Mouse (Mus musculus): ENCODE measurements at regions not wholly inside any gene's neighbourhood (a gene's known extent, or its start where the extent isn't known, plus 50 kb on each side); places are given as distances from the start of the nearest gene placed in this dataset.
A peak's percentile ranks its signal among the peaks of the same experiment; 100 is the strongest.

DNA sequence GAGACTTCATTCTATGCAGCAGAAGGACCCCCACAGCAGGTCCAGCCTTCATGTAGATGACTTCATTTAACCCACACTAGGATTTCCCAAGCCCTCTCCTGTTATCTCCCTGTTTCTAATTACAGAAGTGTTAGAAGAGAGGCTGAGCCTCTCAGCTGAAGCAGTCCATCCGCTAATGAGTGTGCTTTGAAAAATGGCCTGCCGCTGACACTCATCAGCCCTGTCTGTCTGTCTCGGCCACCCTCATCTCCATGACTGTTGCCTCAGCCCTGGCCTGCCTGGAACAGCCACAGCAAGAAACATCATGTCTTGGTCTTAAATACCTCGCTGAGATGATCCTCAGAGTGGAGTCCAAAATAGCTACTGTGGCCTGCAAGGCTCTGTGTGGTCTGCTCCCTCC, 273.1 kb downstream of the Slc30a10 start:
- no peak for DNase-seq

DNA sequence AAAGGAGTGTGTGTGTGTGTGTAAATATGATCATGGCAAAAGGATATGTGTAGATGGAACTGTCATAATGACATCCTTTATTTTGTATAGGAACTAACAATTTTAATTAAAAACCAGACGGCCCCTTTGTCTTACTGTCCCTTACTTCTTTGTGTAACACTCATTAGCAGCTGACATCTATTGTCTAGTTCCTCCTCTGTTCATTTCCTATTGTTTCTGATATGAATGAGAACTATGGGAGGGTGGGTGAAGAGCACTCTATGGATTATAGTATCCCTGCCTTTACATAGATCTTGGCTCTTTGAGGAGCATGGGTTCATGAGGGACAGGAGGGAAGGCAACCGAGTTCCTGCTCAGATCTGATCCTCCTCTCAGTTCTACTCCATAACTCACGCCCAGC, 273.8 kb downstream of the Slc30a10 start:
- DNase-seq = no peak

DNA sequence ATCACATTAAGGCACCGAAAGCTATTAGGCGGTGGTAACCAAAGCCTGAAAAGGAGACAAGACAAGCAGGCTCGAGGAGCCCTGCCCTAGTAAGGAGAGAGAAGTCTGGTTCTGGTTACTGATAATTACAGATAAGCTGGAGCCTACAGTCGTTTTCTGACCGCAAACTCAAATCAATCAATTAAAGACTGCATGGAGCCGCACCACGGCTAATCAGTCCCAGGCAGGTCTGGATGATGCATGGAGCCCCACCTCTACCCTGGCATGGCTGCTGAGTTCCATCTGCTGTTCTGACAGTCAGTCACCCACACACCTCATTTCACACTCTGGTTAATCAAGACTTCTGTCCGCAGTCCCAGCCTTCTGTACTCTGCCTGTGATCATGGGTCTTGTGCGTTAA, 276.4 kb downstream of the Slc30a10 start:
- no peak for DNase-seq

DNA sequence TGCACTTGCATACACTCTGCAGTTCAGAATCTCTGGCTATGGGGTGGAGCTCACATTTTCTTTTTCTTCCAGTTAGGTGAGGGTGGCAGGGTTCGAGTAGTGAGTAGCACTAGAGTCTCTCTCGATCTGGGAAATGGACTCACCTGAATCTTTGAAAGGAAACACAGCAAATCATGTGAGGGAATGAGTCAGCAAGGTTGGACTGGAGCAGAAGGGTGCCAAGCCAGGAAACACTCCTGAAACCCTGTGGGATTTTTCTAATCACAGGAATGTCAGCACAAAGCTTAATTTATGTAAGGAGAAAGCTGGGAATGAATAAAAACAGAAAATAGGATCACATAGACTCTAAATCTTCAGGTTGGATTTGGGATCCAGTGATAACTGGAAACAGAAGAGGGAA, 282.1 kb downstream of the Slc30a10 start:
- no peak for DNase-seq

DNA sequence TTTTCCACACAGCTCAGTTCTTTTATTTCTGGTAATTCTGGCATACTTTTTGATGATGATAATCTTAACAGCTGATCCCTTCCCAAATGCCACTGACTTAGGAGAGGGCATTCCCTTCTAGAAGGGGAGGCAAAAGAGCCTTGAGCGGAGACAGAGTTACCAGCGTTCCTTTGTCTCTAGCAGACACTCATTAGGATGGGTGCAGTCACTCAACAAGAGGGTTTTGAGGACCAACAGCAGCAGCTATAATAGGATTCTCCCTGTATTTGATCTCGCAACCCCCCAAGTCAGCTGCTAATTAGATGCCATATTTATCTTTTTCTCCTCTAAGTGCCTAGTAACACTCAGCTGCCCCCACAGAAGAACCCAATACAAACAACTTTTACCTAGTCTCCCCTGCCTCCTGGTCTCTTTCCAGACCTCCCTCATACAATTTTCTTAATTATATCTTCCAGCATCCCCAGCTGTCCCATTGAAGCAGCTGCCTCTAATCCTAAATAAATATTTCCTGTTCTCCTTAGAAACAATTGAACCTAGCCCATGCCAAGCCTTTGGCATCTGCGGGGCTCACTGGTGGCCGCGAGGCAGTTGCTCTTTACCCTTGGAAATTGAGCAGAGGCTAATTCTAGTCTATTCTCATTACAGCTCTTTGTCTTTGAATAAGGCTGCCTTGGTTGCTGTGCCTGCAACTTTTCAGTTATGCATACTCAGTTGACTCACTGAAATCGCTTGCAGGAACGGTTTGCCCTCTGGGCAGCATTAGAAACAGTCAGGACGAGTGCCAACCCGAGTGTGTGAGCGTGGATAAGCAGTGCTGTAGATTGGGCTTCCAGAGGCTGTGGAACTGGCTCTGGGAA, 286.6 kb downstream of the Slc30a10 start:
- DNase-seq = peak; percentile 36

DNA sequence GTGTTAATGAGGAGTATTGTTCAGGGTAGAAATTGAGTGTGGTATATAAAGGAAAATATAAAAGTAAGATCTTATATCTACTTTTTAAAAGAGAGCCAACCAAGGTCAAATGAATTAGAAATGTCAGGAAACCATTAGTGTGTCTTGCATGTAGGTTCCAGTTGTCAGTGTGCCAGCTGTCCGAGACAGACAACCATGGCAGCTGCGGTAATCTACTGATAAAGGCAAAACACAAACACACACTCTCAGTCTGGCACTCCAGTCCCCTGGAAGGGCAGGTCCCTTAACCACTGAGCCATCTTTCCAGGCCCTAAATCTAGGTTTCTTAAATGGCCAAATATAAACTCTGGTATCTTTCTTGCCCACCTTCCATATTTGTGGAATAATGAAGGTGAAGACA, 294.6 kb downstream of the Slc30a10 start:
- DNase-seq = peak; percentile 59

DNA sequence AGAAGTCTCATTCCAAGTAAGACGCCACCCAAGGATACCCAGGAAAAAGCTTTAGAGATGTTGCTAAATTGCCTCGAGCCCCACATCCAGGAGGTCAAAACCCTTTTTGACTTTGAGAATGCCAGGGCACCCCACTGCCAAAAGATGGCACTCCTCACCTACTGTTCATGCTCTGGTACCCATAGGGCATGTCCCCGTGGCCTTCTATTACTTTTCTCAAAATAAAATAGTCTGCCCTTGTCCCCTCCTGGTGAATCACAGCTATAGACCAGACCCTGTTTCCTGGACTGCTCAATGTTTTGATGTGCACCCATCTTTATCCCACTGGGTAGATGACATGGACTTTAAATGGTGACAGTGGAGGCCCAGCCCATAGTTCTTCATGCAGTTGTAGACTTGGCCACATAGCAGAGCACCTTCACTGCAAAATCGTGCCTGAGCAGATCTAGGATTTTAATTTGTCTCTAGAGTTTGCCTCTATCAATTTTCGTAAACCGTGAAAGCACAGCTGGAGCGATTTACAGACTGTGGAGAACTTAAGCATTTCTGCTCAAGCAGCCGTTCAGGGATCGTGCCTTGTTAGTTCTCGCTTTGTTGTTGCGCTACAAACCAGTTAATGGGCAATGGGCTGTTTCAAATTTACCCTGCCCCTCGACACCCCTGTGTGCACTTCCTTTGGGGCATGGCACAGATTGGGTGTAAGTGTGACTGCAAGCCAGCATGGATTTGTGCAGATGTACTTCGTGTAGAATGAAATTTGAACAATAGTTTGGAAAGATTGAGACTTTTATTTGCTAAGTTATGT, 300.0 kb downstream of the Slc30a10 start:
- no peak for DNase-seq

DNA sequence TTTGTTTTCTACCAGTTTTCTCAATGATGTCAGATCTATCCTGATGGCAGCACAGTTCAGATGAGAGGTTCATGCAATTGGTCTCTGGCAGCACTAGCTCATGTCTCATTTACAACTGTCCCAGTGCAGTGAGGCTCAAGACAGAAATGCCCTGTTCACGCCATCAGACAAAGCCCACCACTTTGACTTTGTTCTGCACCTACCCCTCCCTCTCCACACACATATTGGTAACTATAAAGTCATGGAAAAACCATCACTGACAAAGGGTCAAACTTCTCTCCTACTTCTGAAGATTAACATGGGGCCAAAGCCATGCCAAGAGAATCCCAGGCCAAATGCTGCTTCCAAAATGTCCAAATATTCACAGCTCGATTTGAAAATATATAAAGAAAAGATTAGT, 302.7 kb downstream of the Slc30a10 start:
- peak; percentile 56 for DNase-seq

DNA sequence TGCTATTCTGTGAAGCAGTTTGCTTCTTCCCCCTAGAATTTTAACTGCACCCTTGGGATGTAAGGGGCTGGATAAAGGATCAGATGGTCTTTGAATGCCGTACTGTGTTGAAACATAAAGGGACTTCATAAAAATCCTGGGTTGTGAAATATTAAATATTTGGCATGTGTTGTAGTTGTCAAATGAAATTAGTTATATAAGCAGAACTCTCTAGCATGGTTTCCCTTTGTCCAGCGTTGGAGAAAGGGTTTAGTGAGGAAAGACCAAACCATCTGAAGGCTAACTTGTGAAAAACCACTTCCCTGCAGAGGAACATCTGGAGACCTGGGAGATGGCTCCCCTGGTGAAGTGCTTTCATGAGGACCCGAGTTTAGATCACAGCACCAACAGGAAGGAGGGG, 319.6 kb downstream of the Slc30a10 start:
- DNase-seq = no peak

DNA sequence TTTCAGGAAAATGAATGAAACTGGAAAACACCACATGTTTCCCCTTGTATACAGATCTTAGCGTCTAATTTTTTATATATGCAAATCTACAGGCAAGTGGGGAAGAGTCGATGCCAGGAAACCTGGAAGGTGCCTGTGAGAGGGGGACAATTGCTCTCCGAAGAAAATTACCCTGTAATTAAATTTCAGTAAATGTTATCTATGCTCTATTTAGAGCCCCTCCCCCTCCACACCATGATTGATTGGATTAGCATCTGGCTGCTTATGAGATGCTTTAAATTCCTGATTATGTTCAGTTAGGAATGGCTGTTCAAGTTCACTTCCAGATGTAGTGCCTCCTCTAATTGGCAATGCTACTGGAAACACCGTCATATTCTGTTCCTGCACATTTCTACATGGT, 325.0 kb downstream of the Slc30a10 start:
- DNase-seq = no peak

DNA sequence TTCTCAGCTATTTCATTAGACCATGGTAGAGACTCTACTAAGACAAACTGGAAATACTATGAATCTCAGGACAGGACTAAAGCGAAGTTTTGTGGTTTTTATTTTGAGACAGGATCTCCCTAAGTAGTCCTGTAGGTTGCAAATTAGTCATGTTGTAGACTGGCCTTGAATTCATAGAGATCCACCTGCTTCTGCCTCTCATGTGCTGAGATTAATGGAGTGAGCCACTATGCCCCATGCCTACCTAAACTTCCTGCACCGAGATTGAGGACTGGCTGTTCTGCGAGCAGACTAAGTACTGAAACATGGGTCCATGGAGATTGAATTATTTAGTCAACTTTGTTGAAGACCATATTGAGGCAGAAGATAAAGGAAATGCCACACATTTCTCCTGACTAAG, 315.0 kb downstream of the Lyplal1 start:
- DNase-seq = no peak

DNA sequence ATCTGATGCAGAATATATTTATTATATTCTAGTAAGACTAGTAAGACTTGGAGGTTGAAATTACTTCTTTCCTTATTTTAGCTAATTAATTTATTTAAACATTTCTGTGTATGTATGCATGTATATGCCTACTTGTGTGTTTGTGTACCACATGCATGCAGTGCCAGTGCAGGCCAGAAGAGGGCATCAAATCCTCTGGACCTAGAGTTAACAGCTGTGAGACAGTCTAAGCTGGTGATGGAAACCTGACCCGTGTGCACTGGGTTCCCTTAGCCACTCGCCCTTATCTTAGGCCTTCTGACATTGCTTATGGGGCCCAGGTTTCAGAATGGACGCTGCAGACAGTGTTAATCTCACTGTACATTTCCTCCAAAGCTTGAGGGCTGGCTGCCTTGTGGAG, 302.2 kb downstream of the Lyplal1 start:
- DNase-seq = no peak

DNA sequence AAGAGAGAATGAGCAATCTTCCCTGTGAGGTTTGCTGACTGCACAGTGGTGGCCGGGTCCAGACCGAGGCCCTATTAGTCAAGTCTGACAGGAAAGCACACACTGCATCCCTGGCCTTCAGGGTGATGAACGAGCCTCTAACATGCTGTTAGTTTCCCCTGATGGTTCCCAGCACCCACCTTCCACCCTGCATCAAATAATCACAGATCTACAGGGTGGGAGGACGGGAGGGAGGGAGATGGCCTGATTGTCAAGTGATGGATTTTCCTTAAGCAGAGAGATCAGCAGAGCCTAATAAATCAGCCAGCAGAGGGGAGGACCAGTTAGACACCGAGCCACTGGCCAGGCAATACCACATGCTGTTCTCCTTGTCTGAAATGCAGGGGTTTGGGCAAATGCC, 298.1 kb downstream of the Lyplal1 start:
- DNase-seq = no peak

DNA sequence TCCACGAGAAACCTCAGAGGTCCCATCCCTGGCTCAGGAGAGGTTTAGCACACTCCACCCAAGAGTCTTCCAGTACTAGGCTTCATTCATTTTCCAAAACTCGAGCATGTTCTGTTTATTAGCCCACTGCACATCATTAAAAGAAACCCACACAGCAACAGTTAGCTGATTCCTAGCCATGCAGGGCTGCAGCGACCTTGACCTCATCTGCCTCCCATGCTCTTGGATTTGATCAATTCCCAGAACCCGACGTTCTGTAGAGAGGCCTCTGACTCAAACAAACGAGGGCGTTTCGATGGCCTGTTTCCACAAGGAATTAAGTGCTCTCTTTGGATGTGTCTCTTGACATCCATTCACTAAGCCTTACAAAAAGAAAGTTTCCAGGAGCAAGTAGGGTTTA, 294.9 kb downstream of the Lyplal1 start:
- no peak for DNase-seq

DNA sequence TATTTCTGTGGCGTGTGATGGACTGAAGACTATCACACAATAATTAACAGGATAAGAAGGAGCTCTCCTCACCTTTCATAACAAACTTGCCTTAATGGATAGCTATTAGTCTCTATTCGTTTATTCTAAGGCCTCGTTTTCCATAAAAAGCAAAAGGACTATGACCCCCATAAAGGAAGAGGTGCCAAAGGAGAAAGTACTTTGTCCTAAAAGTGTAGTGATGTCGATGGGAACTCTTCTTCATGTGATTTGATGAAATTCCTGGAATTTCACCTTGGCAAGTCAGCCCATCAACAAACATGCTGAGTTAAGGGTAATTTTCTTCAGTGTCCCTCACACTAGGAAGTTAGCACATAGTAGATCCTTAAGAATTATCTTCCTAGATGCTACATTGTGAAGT, 293.9 kb downstream of the Lyplal1 start:
- no peak for DNase-seq

DNA sequence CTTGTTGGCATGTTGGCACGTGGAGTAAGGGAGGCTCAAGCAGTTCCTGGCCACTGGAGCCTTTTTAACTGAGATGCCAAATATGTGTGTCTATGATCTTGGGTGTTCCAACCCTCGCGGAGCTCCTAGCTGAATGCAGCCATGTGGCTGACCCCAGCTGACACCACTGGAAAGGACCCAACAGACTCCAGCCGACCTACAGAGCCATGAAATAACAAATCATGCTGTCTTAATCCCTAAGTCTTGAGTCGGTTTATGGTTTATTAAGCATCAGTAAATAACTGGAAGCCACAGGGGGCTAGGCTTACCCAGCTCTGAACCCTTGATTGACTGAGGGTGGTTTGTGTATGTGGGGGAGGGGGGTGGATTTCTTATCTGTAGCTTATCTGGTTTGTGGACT, 293.2 kb downstream of the Lyplal1 start:
- no peak for DNase-seq

DNA sequence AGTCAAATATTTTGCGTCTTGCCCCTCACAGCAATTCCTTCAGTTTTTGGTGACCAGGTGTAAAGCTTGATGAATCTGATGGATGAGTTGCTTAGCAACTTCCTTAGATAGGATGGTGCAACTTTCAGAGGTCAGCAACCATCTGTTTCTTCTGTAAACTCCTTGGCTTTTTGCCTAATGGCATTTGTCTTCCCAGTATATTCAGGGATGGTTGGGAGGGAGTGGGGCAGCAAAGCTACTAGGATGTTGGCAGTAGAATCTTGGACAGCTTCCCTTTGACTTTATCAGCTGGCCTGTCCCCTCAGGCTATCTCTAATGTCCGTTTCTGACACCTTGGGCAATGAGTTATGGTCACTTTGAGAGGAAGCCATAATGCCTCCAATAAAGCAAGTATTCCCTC, 289.1 kb downstream of the Lyplal1 start:
- no peak for DNase-seq

DNA sequence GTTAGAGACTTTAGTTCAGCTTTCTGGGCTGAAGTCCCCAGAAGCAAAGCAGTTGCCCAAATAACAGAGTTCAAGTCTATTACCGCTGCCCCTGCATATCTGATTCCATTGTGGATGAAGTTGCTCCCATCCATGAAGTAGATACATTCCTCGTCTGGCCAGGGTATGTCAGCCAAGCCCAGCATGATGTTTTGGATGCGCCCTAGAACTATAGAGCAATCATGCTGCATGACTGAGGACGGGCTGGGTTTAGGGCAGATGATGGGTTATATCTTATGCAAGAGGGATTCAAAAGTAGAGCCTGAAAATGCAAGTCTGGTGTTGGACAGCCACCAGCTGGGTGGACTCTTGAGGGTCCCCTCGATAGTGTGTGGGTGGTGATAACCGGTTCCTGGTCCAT, 288.6 kb downstream of the Lyplal1 start:
- DNase-seq = no peak

DNA sequence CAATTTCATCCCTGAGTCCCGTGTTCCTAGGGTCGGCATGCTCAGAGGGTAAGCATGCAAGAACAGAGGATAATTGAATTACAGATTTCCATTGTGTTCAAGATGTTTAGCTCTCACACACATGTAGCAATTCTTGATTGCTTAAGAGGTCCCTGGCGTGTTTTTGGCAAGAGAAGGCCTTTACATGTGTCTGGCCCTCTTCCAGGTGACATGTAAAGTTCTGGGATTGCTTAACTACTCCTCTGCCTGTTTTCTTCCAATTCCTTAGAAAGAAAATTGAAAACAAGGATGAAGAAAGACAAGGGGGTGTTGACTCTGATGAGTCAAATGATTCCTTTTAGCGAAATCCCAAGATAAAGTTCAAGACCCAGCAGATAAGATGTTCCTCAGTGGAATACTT, 285.1 kb downstream of the Lyplal1 start:
- DNase-seq = peak; percentile 81

DNA sequence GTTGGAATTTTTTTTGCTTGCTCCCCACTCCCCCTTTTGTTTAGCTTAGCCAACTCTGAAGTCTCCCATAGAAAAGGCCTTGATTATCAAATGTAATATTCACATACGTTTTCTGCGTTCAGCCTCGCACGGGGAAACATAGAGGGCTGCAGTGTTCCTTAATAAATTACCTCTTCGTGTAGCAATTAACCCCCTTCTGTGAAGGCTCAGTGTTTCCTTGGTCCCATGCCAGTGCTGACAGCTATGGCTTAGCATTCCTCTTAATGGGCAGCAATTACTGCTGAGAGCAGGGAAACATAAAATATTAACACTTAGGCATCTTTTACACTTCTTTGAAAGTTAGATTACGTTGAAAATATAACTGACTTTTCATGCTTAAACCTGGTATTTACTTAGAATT, 282.9 kb downstream of the Lyplal1 start:
- DNase-seq = no peak

DNA sequence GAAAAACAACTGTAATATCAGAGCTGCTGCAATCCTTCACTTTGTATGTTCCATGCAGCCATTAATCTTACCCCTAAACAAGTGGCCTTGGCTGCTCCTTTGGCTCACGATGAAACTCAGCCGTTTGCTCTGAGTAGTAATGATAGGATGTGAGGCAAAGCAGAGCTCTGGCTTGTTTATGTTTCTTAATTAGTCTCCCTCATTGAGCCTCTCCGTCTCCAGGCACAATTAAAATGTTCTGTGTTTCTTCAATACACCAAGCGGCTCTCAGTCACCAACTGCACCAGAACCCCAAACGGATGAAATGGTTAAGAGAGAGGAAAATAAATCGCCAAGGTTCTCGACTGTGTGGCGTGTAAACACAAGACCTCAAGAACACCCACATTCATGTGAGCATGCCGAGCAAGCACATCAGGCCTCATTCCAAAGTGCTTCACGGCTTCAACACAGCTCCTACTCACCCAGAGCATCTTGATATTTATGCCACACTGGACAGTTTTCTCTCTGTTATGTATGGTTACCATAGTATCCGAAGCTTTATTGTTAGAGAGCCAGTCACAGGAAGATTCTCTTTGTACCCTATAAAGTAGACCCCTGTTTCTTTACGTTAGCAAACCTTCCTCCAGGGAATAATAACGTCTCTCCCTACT, 280.4 kb downstream of the Lyplal1 start:
- no peak for DNase-seq

DNA sequence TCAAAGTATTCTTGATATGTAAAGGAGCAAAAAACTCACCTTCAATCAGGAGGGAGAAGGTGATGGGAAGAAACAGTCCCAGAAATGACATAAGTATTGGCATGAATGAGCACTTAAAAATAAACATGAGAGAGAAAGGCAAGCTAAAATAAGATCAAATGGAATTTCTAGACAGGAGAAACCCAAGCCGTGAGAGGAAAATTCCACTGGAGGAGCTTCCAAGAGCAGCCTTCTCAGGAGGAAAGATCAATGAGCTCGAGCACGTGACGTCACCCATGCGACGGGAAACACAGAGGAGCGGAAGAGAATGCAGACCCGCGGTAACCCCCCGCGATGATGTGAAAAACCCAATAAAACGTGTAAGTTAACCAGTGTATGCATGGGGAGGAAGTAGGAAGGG, 274.6 kb downstream of the Lyplal1 start:
- peak; percentile 55 for DNase-seq

DNA sequence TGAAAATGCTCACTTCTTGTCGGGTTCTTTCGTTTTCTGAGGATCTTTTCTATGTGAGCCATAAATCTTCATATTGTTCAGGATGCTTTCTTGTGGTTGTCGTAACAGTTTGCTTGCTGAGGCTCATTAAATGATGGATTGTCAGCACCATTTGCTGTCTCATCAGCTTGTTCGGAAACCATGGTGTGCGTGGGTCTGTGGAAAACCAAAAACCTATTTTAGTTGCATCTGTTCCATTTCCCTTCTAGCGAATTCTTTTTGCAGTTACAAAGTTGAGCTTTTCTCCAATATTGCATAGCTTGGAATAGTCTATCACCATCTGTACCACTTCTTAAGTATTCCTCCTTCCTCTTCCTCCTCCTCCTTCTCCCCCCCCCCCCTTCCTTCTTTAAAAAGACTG, 269.9 kb downstream of the Lyplal1 start:
- no peak for DNase-seq

DNA sequence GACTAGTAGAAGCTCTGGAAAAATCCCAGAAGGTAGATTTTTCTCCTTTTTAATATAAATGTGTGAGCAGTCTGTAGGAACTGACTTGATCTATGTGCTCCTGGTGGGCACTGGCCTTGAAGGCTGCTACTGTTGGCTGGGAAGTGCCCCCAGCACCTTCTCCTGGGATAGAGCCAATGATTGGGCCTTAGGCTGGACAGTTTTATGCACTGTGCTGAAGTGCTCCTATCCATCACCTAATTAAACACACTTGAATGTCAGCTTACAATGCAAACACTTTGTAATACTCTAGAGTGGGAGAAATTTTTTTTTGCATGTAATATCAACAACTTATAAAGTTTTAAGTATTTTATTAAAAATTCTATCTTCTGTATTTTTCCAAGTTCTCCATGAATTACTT, 266.5 kb downstream of the Lyplal1 start:
- no peak for DNase-seq
